Mouse (Mus musculus): ENCODE results near the gene Myt1l. TPM values are rescaled to one million over a fixed set of nuclear protein-coding genes. Genes with fewer than 3 reads are reported as not detected.

Gene Myt1l
- polyA plus RNA-seq, 1 experiment from 2014 or later: 0.43 TPM

DNA sequence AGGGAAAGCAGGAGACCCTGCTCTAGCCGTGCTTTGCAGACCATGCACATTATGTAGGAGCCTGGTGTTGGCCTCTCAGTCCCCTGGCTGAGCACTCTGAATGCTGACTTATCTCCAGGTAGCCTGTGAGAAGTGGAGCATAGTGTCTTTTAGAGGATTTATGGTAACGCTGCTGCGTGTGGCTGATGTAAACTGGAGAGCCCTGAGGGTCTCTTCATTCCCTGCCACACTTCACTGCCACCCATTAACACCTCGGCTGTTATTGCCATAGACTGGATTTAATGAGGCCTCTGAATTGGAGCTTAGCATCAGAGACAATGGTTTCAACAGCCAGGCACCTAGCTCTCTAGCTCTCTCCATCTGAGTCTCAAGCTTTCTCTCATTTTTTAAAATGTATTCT, 114.7 kb downstream of the Myt1l start:
- 36% methylated on average over 4 of the region's 4 CpGs for WGBS
- H3K4me1 ChIP-seq (ENCODE audit: control insufficient read depth in 2 of 2, insufficient read depth in 2 of 2, low read length in 2 of 2): no peaks in the 10 kb centered on the region
- H3K27me3 ChIP-seq (ENCODE audit: control insufficient read depth, insufficient read depth, low read length): no peaks in the 10 kb centered on the region
- no peaks in the 10 kb centered on the region for H3K9me3 ChIP-seq (ENCODE audit: control insufficient read depth, low read length)
- no peak overlapping the region for H3K4me3 ChIP-seq (ENCODE audit: control insufficient read depth in 1 of 2, insufficient read depth in 1 of 2, low read depth in 1 of 2, low read length in 2 of 2)
- no peak overlapping the region for H3K27ac ChIP-seq (replicated peaks in 1 of 2; ENCODE audit: control insufficient read depth in 1 of 2, insufficient read depth in 1 of 2, low read depth in 2 of 2, low read length in 2 of 2)
- H3K9ac ChIP-seq (ENCODE audit: low read length): no peak overlapping the region
- no peak for ATAC-seq (ENCODE audit: insufficient number of reproducible peaks, insufficient read depth, low FRiP score, low read depth)
- H3K4me2 ChIP-seq (ENCODE audit: low read length): no peak overlapping the region
- H3K36me3 ChIP-seq (ENCODE audit: control insufficient read depth, insufficient read depth, low read length): no peaks in the 10 kb centered on the region

DNA sequence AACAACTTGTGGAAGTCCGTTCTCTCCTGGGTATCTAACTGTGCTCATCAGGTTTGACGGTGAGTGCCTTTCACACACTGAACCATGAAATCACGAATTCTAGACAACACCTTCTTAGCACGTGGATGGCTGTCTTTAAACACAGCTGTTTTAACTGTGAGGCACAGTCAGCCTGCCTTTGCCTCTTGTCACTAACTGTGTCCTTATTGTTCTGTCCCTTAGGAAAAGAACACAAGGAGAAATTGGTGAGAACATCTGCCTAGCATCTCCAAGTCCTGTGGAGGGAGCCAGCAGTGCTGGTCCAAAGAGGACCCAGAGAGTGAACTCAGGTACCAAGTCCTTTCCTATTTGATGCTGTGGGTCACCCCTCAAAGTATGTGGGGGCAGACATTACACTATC, 115.9 kb downstream of the Myt1l start:
- no peak overlapping the region for H3K27ac ChIP-seq (replicated peaks in 1 of 2; ENCODE audit: control insufficient read depth in 1 of 2, insufficient read depth in 1 of 2, low read depth in 2 of 2, low read length in 2 of 2)
- 90% methylated on average over 4 of the region's 4 CpGs for WGBS
- H3K27me3 ChIP-seq (ENCODE audit: control insufficient read depth, insufficient read depth, low read length): no peaks in the 10 kb centered on the region
- H3K9ac ChIP-seq (ENCODE audit: low read length): no peak overlapping the region
- no peaks in the 10 kb centered on the region for H3K36me3 ChIP-seq (ENCODE audit: control insufficient read depth, insufficient read depth, low read length)
- H3K4me2 ChIP-seq (ENCODE audit: low read length): no peak overlapping the region
- H3K4me1 ChIP-seq (ENCODE audit: control insufficient read depth in 2 of 2, insufficient read depth in 2 of 2, low read length in 2 of 2): no peaks in the 10 kb centered on the region
- H3K9me3 ChIP-seq (ENCODE audit: control insufficient read depth, low read length): no peaks in the 10 kb centered on the region
- no peak for ATAC-seq (ENCODE audit: insufficient number of reproducible peaks, insufficient read depth, low FRiP score, low read depth)
- no peak overlapping the region for H3K4me3 ChIP-seq (ENCODE audit: control insufficient read depth in 1 of 2, insufficient read depth in 1 of 2, low read depth in 1 of 2, low read length in 2 of 2)

DNA sequence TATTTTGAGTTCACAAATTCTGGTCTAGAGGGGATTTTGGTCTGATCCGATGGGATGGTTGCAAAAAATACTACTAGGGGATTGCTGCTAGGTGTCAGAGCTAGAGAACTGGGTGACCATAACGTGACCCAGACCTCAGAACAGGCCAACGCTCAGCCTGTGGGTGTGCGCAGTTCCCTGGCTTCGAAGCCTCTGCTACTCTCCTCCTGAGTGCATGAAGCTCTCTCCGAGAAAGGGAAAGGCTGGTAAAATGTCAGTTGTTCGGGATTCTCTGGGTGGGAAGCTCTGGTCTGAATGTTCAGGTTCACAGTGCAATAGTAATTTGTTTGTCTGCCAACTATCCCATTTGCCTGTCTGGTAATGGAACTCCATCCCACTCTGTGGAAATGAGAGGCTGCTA, 116.5 kb downstream of the Myt1l start:
- H3K9me3 ChIP-seq (ENCODE audit: control insufficient read depth, low read length): no peaks in the 10 kb centered on the region
- no peaks in the 10 kb centered on the region for H3K27me3 ChIP-seq (ENCODE audit: control insufficient read depth, insufficient read depth, low read length)
- peaks cover 0 to 3% of the 10 kb centered on the region in 2 experiments; a peak in 1 of 4 replicates for H3K4me1 ChIP-seq (ENCODE audit: control insufficient read depth in 2 of 2, insufficient read depth in 2 of 2, low read length in 2 of 2)
- no peak overlapping the region for H3K27ac ChIP-seq (replicated peaks in 1 of 2; ENCODE audit: control insufficient read depth in 1 of 2, insufficient read depth in 1 of 2, low read depth in 2 of 2, low read length in 2 of 2)
- H3K4me2 ChIP-seq (ENCODE audit: low read length): no peak overlapping the region
- no peak for ATAC-seq (ENCODE audit: insufficient number of reproducible peaks, insufficient read depth, low FRiP score, low read depth)
- no peak overlapping the region for H3K9ac ChIP-seq (ENCODE audit: low read length)
- 81% methylated on average over 7 of the region's 7 CpGs for WGBS
- no peaks in the 10 kb centered on the region for H3K36me3 ChIP-seq (ENCODE audit: control insufficient read depth, insufficient read depth, low read length)
- no peak overlapping the region for H3K4me3 ChIP-seq (ENCODE audit: control insufficient read depth in 1 of 2, insufficient read depth in 1 of 2, low read depth in 1 of 2, low read length in 2 of 2)

DNA sequence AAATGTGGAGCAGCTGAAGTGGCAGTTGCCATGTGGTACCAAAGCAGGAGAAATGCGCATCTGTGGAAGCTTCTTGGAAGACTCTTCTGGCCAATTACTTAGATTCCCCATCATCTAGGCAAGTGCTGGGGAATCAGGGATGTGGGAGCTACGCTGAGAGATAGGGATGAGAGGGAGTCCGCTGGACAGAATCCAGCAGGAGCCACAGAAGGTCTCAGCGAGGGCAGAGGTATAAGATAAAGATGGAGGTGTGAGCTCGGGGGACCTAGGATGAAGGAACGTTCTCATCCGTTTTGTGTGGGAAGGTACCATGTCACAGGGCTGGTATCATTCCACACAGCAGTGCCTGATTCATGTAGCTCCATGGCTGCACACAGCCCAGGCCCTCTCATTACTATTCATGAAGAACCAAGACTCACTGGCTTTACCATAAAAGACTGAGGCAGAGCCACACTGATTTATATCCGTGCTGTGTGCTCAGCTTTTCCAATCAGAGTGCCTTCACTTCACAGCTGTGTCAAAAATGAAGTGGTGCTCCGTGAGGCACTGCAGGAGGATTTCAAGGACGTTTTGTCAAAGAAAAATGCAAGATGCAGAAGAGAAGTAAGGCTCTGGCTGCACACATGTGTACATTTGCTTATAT, 121.4 kb downstream of the Myt1l start:
- ATAC-seq (ENCODE audit: insufficient number of reproducible peaks, insufficient read depth, low FRiP score, low read depth): no peak

DNA sequence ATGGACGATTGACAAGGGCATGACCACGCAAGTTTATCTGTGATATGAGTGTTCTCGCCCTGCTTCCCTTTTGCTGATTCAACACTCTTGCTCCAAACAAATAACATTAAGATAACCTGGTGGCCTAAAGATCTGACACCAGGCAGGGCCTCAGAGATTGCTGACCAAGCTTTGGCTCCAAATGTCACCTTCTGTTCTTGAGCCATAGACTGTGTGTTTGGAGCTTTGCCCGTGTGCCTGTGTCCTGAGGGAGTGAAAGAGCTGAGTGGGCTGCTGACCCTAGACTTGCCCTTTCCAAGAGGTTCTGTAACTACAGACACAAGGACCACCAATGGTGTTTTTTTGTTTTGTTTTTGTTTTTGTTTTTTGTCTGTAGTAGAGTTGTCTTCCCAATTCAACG, 124.3 kb downstream of the Myt1l start:
- Histone ChIP-seq H3K27me3 (ENCODE audit: control insufficient read depth, insufficient read depth, low read length) (no peaks in the 10 kb centered on the region), H3K27ac (replicated peaks in 1 of 2; ENCODE audit: control insufficient read depth in 1 of 2, insufficient read depth in 1 of 2, low read depth in 2 of 2, low read length in 2 of 2) (no peak overlapping the region), H3K36me3 (ENCODE audit: control insufficient read depth, insufficient read depth, low read length) (no peaks in the 10 kb centered on the region), H3K4me1 (ENCODE audit: control insufficient read depth in 2 of 2, insufficient read depth in 2 of 2, low read length in 2 of 2) (peaks cover 6 to 8% of the 10 kb centered on the region in 2 experiments; a peak in 2 of 4 replicates), H3K4me2 (ENCODE audit: low read length) (no peak overlapping the region), H3K9ac (ENCODE audit: low read length) (no peak overlapping the region), H3K4me3 (ENCODE audit: control insufficient read depth in 1 of 2, insufficient read depth in 1 of 2, low read depth in 1 of 2, low read length in 2 of 2) (no peak overlapping the region), H3K9me3 (ENCODE audit: control insufficient read depth, low read length) (no peaks in the 10 kb centered on the region)
- whole genome bisulfite sequencing: 50% methylated on average over 5 of the region's 5 CpGs
- no peak for ATAC-seq (ENCODE audit: insufficient number of reproducible peaks, insufficient read depth, low FRiP score, low read depth)

More for the DNA sequence above, 121.4 kb downstream of the Myt1l start:
- WGBS: 56% methylated on average over 10 of the region's 10 CpGs
- H3K27ac ChIP-seq (replicated peaks in 1 of 2; ENCODE audit: control insufficient read depth in 1 of 2, insufficient read depth in 1 of 2, low read depth in 2 of 2, low read length in 2 of 2): no peak overlapping the region
- peaks cover 0 to 3% of the 10 kb centered on the region in 2 experiments; a peak in 1 of 4 replicates for H3K4me1 ChIP-seq (ENCODE audit: control insufficient read depth in 2 of 2, insufficient read depth in 2 of 2, low read length in 2 of 2)
- no peak overlapping the region for H3K4me3 ChIP-seq (ENCODE audit: control insufficient read depth in 1 of 2, insufficient read depth in 1 of 2, low read depth in 1 of 2, low read length in 2 of 2)
- no peak overlapping the region for H3K9ac ChIP-seq (ENCODE audit: low read length)
- no peaks in the 10 kb centered on the region for H3K9me3 ChIP-seq (ENCODE audit: control insufficient read depth, low read length)
- H3K27me3 ChIP-seq (ENCODE audit: control insufficient read depth, insufficient read depth, low read length): no peaks in the 10 kb centered on the region
- H3K36me3 ChIP-seq (ENCODE audit: control insufficient read depth, insufficient read depth, low read length): no peaks in the 10 kb centered on the region
- no peak overlapping the region for H3K4me2 ChIP-seq (ENCODE audit: low read length)

DNA sequence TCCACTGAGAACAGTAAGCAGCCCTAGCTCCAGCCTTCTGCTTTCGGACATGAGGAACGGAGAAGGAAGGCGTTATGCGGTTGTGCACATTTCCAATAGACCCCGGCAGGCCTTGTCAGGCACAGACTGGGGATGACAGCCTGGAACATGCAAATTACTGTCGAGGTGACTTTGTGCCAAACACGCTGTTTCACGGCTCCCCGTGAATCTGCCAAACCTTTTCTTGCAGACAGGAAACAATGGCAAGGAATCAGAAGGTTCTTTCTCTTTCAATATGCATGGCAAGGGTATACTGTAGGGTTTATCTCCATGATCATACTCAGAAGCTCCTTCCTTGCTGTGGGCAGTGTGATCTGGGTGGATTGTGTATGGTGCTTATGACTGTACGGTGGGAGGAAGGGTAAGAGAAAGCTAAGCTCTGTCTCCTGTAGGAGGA, 127.0 kb downstream of the Myt1l start:
- H3K36me3 ChIP-seq (ENCODE audit: control insufficient read depth, insufficient read depth, low read length): no peaks in the 10 kb centered on the region
- no peak overlapping the region for H3K4me2 ChIP-seq (ENCODE audit: low read length)
- H3K27ac ChIP-seq (replicated peaks in 1 of 2; ENCODE audit: control insufficient read depth in 1 of 2, insufficient read depth in 1 of 2, low read depth in 2 of 2, low read length in 2 of 2): no peak overlapping the region
- ATAC-seq (ENCODE audit: insufficient number of reproducible peaks, insufficient read depth, low FRiP score, low read depth): no peak
- H3K4me3 ChIP-seq (ENCODE audit: control insufficient read depth in 1 of 2, insufficient read depth in 1 of 2, low read depth in 1 of 2, low read length in 2 of 2): no peak overlapping the region
- 93% methylated on average over 10 of the region's 10 CpGs for whole genome bisulfite sequencing
- no peaks in the 10 kb centered on the region for H3K9me3 ChIP-seq (ENCODE audit: control insufficient read depth, low read length)
- peaks cover 3 to 8% of the 10 kb centered on the region in 2 experiments; a peak in 1 of 4 replicates for H3K4me1 ChIP-seq (ENCODE audit: control insufficient read depth in 2 of 2, insufficient read depth in 2 of 2, low read length in 2 of 2)
- H3K9ac ChIP-seq (ENCODE audit: low read length): no peak overlapping the region
- H3K27me3 ChIP-seq (ENCODE audit: control insufficient read depth, insufficient read depth, low read length): no peaks in the 10 kb centered on the region

DNA sequence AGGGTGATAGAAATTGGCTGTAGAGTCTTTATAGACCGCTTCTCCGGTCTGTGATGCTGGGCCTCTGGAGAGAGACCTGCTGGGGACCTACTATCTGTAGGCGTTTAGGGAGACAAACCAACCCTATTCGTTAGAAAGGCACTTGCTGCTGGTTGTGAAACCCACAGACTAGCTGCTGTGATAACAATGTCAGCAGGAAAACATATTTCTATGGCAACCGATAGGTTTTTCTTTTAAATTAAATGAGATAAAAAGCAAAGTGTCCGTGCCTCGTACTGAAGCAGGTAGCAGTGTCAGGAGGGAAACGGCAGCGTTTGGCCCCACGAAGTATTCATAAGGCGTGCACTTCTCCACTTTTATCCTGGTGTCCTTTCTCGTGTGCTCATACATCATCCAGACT, 127.5 kb downstream of the Myt1l start:
- peaks cover 3 to 8% of the 10 kb centered on the region in 2 experiments; a peak in 1 of 4 replicates for H3K4me1 ChIP-seq (ENCODE audit: control insufficient read depth in 2 of 2, insufficient read depth in 2 of 2, low read length in 2 of 2)
- H3K27me3 ChIP-seq (ENCODE audit: control insufficient read depth, insufficient read depth, low read length): no peaks in the 10 kb centered on the region
- no peak overlapping the region for H3K4me2 ChIP-seq (ENCODE audit: low read length)
- H3K9me3 ChIP-seq (ENCODE audit: control insufficient read depth, low read length): no peaks in the 10 kb centered on the region
- H3K36me3 ChIP-seq (ENCODE audit: control insufficient read depth, insufficient read depth, low read length): no peaks in the 10 kb centered on the region
- no peak overlapping the region for H3K27ac ChIP-seq (replicated peaks in 1 of 2; ENCODE audit: control insufficient read depth in 1 of 2, insufficient read depth in 1 of 2, low read depth in 2 of 2, low read length in 2 of 2)
- 43% methylated on average over 12 of the region's 12 CpGs for WGBS
- ATAC-seq (ENCODE audit: insufficient number of reproducible peaks, insufficient read depth, low FRiP score, low read depth): no peak
- H3K4me3 ChIP-seq (ENCODE audit: control insufficient read depth in 1 of 2, insufficient read depth in 1 of 2, low read depth in 1 of 2, low read length in 2 of 2): no peak overlapping the region
- H3K9ac ChIP-seq (ENCODE audit: low read length): no peak overlapping the region

DNA sequence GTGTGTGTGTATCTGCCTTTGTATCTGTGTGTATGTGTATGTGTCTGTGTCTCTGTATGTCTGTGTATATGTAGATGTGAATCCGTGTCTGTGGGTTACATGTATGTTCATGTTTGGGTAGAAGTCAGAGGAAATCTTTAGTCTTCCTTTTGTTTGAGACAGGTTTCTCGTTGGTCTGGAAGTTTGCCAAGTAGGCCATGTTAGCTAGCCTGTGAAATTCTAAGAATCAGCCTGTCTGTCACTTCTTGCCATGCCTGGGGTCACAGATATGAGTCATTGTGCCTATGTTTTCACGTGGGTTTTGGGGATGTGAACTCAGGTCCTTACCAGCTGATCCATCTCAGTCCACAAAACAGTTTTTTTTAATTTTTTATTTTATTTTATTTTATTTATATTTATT, 128.9 kb downstream of the Myt1l start:
- peaks cover 3 to 8% of the 10 kb centered on the region in 2 experiments; a peak in 1 of 4 replicates for H3K4me1 ChIP-seq (ENCODE audit: control insufficient read depth in 2 of 2, insufficient read depth in 2 of 2, low read length in 2 of 2)
- H3K27me3 ChIP-seq (ENCODE audit: control insufficient read depth, insufficient read depth, low read length): no peaks in the 10 kb centered on the region; the same call in 1 of the 2 replicates
- 44% methylated on average over 3 of the region's 3 CpGs for WGBS
- H3K4me2 ChIP-seq (ENCODE audit: low read length): no peak overlapping the region
- no peak for ATAC-seq (ENCODE audit: insufficient number of reproducible peaks, insufficient read depth, low FRiP score, low read depth)
- H3K9ac ChIP-seq (ENCODE audit: low read length): no peak overlapping the region
- H3K27ac ChIP-seq (replicated peaks in 1 of 2; ENCODE audit: control insufficient read depth in 1 of 2, insufficient read depth in 1 of 2, low read depth in 2 of 2, low read length in 2 of 2): no peak overlapping the region
- H3K4me3 ChIP-seq (ENCODE audit: control insufficient read depth in 1 of 2, insufficient read depth in 1 of 2, low read depth in 1 of 2, low read length in 2 of 2): no peak overlapping the region
- no peaks in the 10 kb centered on the region for H3K36me3 ChIP-seq (ENCODE audit: control insufficient read depth, insufficient read depth, low read length)
- no peaks in the 10 kb centered on the region for H3K9me3 ChIP-seq (ENCODE audit: control insufficient read depth, low read length)

Measured in heart, embryonic 14.5 days (tissue).